Mouse (Mus musculus): ENCODE data around the gene Rela. TPM values are rescaled to one million over a fixed set of nuclear protein-coding genes. Genes with fewer than 3 reads are reported as not detected.

Rela gene
- total and polyA plus RNA-seq, 3 experiments = 12.1 to 51.9 (median 21.0) TPM

GRCm38 (mm10) chr19:5608707-5609106, 28.6 kb upstream of the Rela start (continued):
- TF ChIP-seq JUN (IDR thresholded peaks at IDR 0.05; ENCODE audit: insufficient read depth, low read depth, low read length) (no peak), PAX5 (IDR thresholded peaks at IDR 0.05; ENCODE audit: low read length) (no peak)

GRCm38 (mm10) chr19:5609171-5609546, 28.1 kb upstream of the Rela start:
- dilution Hi-C loops (cut with MboI; ENCODE audit: extremely low pct_ligation_motif_present, extremely low pct_unique_long_range_greater_than_20kb, low sequenced_read_pairs) = no loop called here
- in situ Hi-C loops (cut with MboI; ENCODE audit: low pct_ligation_motif_present, low pct_unique_long_range_greater_than_20kb, low sequenced_read_pairs) = no loop called here
- DNase-seq (ENCODE audit: extremely low read depth) = no peak
- no peak for TF ChIP-seq SMC3 (IDR thresholded peaks at IDR 0.05; ENCODE audit: low read depth, low read length)
- TF ChIP-seq MAZ (IDR thresholded peaks at IDR 0.05; ENCODE audit: low read depth, low read length) = no peak
- TF ChIP-seq MEF2A (IDR thresholded peaks at IDR 0.05; ENCODE audit: borderline replicate concordance, low read depth, low read length) = no peak
- H3K9me3 ChIP-seq (replicated peaks; ENCODE audit: low read length) = no peaks in the 10 kb centered on the region
- no peaks in the 10 kb centered on the region for H3K27me3 ChIP-seq (replicated peaks)
- 0 out of 2 replicates have a peak, but pooled peaks cover 2% of the 10 kb centered on the region for H3K79me2 ChIP-seq (replicated peaks; ENCODE audit: control insufficient read depth, extremely low read depth, insufficient read depth, poor library complexity, severe bottlenecking)
- H3K9ac ChIP-seq (ENCODE audit: insufficient read depth, low read depth) = peak overlapping the region; percentile 80
- H3K4me1 ChIP-seq (ENCODE audit: control insufficient read depth in 1 of 2, insufficient read depth in 2 of 2) = peaks cover 10 to 23% of the 10 kb centered on the region in 2 experiments
- H3K4me2 ChIP-seq (ENCODE audit: insufficient read depth, low read depth, poor library complexity, severe bottlenecking) = peak overlapping the region; percentile 39
- no peak overlapping the region for H3K27ac ChIP-seq (ENCODE audit: insufficient read depth, low read depth)
- peaks cover 43 to 49% of the 10 kb centered on the region in 2 experiments for H3K36me3 ChIP-seq (replicated peaks in 1 of 2; ENCODE audit: control insufficient read depth in 1 of 2, insufficient read depth in 1 of 2, low read length in 1 of 2)
- H3K4me3 ChIP-seq (replicated peaks in 1 of 3; ENCODE audit: low read depth in 2 of 3, low read length in 2 of 3, poor library complexity in 1 of 3) = peak overlapping the region; percentile 71 to 77 (median 72)

DNA sequence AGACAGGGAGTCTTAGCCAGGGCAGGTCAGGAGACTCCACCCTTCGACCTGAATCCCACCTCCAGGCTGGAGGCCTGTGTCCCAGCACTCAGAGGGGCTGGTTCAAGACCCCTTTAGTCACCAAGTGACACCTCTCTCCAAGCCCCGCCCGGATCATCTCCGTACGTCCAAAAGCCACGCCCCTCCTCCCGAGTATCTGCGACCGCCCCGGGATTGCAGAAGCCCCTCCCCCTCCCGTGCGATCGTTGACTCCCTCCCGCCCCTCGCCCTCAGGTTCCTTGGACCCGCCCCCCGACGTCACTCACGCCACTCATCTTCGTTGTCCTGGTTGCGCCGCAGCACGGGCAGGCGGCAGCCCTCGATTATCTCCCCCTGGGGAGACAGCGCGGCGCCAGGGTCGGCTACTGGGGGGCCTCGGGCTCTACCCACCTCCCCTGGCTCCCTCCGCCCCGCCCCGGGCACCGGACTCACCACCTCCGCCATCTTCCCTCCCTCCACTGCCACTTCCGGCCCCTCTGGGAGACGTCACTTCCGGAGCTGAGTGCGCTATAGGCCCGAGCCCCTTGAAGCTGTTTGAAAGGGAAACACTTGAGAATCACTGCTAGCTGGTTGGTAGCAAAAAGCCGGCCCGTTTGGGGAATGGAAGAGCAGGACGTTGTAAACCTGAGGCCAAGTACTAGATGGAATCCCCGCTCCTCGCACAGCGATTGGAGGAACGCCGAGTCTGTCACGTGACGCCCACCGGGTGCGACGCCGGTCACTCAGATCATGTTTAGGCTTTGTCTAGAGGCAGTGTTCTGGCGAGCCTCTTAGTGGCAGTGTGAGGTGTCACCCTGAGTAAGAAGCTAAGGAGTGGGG, 27.5 kb upstream of the Rela start, which contains the start of gene Kat5:
Gene Kat5, minus strand, starts transcription at position 691 of the 858 bp plus-strand sequence.
- Histone ChIP-seq H3K36me3 (replicated peaks in 1 of 2; ENCODE audit: control insufficient read depth in 1 of 2, insufficient read depth in 1 of 2, low read length in 1 of 2) (peaks cover 37 to 43% of the 10 kb centered on the region in 2 experiments), H3K27me3 (replicated peaks) (no peaks in the 10 kb centered on the region), H3K4me3 (replicated peaks in 1 of 3; ENCODE audit: low read depth in 2 of 3, low read length in 2 of 3, poor library complexity in 1 of 3) (peak within 1 kb of the TSS; percentile 71 to 77 (median 72)), H3K4me2 (ENCODE audit: insufficient read depth, low read depth, poor library complexity, severe bottlenecking) (peak within 1 kb of the TSS; percentile 82), H3K9ac (ENCODE audit: insufficient read depth, low read depth) (peak within 1 kb of the TSS; percentile 80), H3K79me2 (replicated peaks; ENCODE audit: control insufficient read depth, extremely low read depth, insufficient read depth, poor library complexity, severe bottlenecking) (0 out of 2 replicates have a peak, but pooled peaks cover 2% of the 10 kb centered on the region), H3K27ac (ENCODE audit: insufficient read depth, low read depth) (peak within 1 kb of the TSS; percentile 91), H3K4me1 (ENCODE audit: control insufficient read depth in 1 of 2, insufficient read depth in 2 of 2) (peaks cover 10 to 22% of the 10 kb centered on the region in 2 experiments), H3K9me3 (replicated peaks; ENCODE audit: low read length) (no peaks in the 10 kb centered on the region)
- dilution Hi-C loops (cut with MboI; ENCODE audit: extremely low pct_ligation_motif_present, extremely low pct_unique_long_range_greater_than_20kb, low sequenced_read_pairs) (no loop called here), in situ Hi-C loops (cut with MboI; ENCODE audit: low pct_ligation_motif_present, low pct_unique_long_range_greater_than_20kb, low sequenced_read_pairs) (no loop called here)
- peak; percentile 90 for DNase-seq (ENCODE audit: extremely low read depth)
- TF ChIP-seq NRF1 (IDR thresholded peaks at IDR 0.05; ENCODE audit: low read depth, low read length) (peak; percentile 46), USF1 (IDR thresholded peaks at IDR 0.05; ENCODE audit: low read depth, low read length) (peak; percentile 93), TCF12 (IDR thresholded peaks at IDR 0.05; ENCODE audit: low read depth, low read length) (peak; percentile 61; the same call in 1 of the 2 replicates), MEF2A (IDR thresholded peaks at IDR 0.05; ENCODE audit: borderline replicate concordance, low read depth, low read length) (peak; percentile 11; the same call in 1 of the 2 replicates), CTCF (conservative IDR thresholded peaks at IDR 0.05 in 1 of 2, IDR thresholded peaks at IDR 0.05 in 1 of 2; ENCODE audit: low read depth in 2 of 2, low read length in 2 of 2) (peak in 1 of 2 experiments; percentile 43; a peak in 2 of 4 replicates), RCOR1 (conservative IDR thresholded peaks at IDR 0.05; ENCODE audit: low read depth, low read length) (no peak), USF2 (conservative IDR thresholded peaks at IDR 0.05; ENCODE audit: low read depth, low read length) (peak; percentile 93), POLR2A (IDR thresholded peaks at IDR 0.05; ENCODE audit: low read depth, low read length) (peak; percentile 69), MAX (IDR thresholded peaks at IDR 0.05; ENCODE audit: low read length) (peak; percentile 95), ZNF384 (IDR thresholded peaks at IDR 0.05; ENCODE audit: low read depth, low read length) (no peak), POLR2AphosphoS2 (IDR thresholded peaks at IDR 0.05; ENCODE audit: low read depth, low read length) (0 out of 2 replicates have a peak, but pooled peaks have one; percentile 33), HCFC1 (IDR thresholded peaks at IDR 0.05; ENCODE audit: low read depth, low read length) (peak; percentile 86), MYC (IDR thresholded peaks at IDR 0.05; ENCODE audit: low read depth, low read length) (0 out of 2 replicates have a peak, but pooled peaks have one; percentile 45), MAZ (IDR thresholded peaks at IDR 0.05; ENCODE audit: low read depth, low read length) (peak; percentile 85; the same call in 1 of the 2 replicates), SMC3 (IDR thresholded peaks at IDR 0.05; ENCODE audit: low read depth, low read length) (peak; percentile 35), MXI1 (IDR thresholded peaks at IDR 0.05; ENCODE audit: low read depth, low read length) (peak; percentile 42; the same call in 1 of the 2 replicates), KAT2A (IDR thresholded peaks at IDR 0.05; ENCODE audit: insufficient replicate concordance, low read length) (peak; percentile 79; the same call in 1 of the 2 replicates), GABPA (IDR thresholded peaks at IDR 0.05; ENCODE audit: insufficient replicate concordance, low read depth, low read length) (no peak), JUND (conservative IDR thresholded peaks at IDR 0.05; ENCODE audit: low read depth, low read length) (no peak), NELFE (IDR thresholded peaks at IDR 0.05; ENCODE audit: low read depth, low read length) (peak; percentile 67), BHLHE40 (IDR thresholded peaks at IDR 0.05; ENCODE audit: low read depth, low read length) (peak; percentile 88), ELF1 (IDR thresholded peaks at IDR 0.05; ENCODE audit: low read depth, low read length) (peak; percentile 88), CHD2 (IDR thresholded peaks at IDR 0.05; ENCODE audit: low read length) (peak; percentile 73), ETS1 (conservative IDR thresholded peaks at IDR 0.05; ENCODE audit: low read depth, low read length) (no peak)

All from CH12.LX (cell line).